Mouse (Mus musculus) ovary, postnatal 36 days (tissue): ENCODE data around the gene Traf3ip1.

Source experiments
- DNase-seq: peaks from one replicate; pipeline ENCODE4 v3.0.0; 2022; ENCODE audit warnings: low spot score, mixed read lengths

Traf3ip1 gene

DNA sequence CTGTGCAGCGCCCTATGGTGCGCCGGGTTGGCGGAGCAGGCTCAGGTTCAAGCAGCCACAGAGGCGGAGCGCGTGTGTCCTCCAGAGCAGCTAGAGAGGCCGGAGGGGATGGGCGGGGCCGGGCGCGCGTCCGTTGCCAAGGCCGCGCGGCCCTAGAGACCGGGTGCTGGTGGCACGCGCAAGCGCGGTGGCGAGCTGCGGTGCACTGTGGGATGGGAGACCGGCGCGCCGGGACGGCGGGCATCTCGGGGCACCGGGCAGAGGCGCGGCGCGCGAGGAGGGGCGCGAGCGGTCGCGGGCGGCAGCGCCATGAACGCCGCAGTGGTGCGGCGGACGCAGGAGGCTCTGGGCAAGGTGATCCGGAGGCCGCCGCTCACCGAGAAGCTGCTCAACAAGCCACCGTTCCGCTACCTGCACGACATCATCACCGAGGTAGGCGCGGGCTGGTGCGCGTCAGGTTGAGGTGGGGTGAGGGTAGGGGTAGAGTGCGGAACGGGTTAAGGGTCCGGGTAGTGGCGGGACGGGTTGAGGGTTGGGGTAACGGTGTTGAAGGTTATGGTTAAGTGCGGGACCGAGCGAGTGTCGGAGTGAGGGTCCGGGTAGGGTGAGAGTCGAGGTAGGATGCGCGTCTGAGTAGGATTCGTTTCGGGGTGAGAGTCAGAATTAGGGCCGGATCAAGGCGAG, at the start of gene Traf3ip1:
TSS of gene Traf3ip1 (plus strand) at position 191 of the 684 bp plus-strand sequence.
- peak; percentile 95 for DNase-seq

DNA sequence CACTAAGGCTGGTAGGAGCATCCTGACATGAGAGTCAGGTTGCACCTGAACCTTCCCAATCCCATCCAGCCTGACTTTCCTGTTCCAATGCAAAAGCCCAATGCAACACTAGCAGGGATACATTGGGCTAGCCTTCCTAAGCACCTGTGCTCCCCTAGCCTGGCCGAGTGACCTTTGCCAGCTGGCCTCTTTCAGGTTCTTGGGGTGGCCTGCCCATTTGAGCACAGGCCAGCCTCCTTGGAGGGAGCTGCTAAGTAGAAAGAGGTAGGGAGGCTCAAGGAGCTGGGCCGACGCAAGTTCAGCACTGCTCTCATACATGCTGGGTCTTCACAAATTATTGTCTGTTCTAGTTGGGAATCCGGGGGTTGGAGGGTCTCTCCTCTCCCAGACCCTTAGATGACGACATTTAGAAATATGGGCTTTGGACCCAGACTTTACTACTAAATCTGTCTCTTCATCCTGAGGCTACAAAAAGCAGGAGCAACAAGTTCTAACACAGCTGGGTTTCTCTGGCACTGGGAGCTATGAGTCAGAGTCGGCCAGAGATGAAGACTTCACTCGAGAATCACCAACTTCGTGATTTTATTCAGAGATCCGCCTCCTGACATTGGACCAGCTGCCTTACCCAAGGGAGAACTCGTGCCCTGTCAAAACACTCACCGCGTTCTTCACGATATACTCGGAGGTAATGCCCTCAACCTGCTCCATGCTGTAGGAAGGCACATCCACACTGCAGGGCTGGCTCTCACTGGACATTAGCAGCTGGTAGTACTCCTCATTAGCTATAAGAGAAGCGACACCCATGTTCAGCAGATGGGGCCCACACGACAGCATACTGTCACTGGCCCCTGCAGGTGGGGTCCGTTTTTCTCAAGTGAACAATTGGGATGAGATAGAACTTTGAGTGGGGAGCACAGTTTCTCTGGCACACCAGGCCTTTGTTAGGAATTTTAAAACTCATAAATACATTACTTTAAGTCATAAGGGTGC, 49.3 kb upstream of the Traf3ip1 start:
- DNase-seq, result no peak

DNA sequence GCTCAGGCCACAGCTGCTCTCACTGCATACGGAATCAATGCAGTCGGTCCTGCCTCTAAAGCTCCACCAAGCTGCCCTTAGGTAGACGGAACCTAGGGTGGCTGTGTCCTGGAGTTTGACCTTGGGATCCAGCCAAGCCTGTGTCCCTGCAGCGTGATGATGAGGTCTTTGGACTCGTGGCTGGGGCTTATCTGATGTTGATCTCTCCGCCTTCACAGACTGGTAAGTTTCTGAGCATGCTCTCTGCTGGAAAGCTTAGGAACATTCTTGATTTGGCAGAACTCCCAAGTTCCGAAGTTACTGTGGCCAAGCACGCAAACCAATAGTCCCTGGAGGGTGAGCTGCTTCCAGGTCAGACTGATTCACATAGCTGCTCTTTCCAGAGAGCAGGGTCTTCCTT, 48.4 kb upstream of the Traf3ip1 start:
- peak; percentile 57 for DNase-seq

DNA sequence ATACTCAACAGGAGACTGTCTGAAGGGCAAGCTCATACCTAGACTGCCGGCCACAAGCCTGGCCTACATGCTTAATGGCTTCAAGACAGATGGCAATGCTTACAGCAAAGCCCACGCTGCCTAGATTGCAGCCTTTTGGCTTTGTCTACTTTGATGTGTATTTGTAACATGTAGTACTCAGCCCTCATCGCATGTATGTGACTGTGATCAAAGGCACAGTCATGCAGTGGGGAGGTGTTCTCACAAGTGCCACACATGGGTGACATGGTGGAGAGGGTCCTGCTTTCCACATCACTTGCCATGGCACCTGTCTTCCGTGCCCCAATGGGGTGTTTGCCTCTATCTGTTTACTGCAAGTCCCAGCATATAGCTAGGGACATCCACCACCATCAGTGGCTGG, 47.9 kb upstream of the Traf3ip1 start:
- no peak for DNase-seq

DNA sequence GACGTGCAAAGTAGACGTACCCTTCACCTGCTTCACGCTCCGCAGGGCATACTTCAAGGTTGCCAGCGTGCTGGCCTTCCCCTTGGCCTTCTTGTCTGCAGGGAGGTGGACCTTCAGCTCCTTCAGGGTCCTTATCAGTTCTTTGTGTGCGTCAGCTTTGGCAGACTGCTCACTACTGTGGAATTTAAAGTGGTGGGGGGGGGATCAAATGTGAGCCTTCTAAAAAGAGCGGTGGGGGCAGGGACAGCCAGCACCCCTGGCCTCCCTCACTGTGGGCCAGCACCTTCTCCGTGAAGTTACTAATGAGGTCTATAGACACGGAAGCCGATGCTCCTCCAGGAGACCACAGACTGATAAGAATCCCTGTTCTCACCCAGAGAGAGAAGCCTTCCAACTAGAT, 45.8 kb upstream of the Traf3ip1 start:
- DNase-seq, result peak; percentile 44

DNA sequence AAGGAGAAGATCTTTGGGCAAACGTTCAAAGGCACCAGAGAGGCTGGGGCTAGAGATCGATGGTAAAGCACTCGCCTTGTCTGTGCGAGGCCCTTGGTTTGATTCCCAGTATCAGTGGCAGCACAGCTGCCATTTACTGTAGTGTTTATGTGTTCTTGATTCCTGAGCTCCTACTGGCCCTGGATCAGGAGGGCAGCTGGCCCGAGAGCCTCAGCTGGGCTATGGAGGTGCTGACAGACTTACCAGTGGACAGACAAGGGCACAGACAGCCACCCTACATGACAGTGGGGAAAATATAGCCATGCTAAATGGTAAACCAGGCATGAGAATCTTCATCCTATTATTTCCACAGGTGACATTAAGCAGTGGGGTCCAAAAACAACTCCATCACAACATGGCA, 43.6 kb upstream of the Traf3ip1 start:
- DNase-seq, result no peak

DNA sequence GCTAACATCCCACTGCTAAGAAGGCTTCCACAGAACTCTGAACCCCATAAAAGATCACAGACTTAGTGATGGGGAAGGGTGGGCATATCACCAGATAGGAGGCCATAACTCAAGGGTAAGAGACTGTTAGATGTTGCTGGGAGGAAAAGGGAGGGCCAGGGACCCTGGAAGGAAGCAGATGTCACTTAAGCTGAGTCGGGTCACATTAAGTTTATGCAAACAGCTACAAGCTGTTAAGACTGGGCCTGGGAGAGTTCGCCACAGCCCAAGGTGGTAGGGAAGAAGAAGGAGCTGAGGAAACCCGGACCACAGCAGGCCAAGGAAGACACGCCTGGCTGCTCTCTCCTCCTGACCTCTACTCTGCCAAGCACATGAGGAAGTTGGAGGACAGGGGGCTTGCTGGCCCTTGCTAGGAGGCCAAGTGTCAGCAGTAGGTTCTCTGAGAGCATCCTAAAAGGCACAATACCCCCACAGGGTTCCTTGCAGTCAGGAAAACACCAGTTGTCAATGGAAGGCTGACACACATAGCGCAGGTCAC, 42.8 kb upstream of the Traf3ip1 start:
- no peak for DNase-seq

DNA sequence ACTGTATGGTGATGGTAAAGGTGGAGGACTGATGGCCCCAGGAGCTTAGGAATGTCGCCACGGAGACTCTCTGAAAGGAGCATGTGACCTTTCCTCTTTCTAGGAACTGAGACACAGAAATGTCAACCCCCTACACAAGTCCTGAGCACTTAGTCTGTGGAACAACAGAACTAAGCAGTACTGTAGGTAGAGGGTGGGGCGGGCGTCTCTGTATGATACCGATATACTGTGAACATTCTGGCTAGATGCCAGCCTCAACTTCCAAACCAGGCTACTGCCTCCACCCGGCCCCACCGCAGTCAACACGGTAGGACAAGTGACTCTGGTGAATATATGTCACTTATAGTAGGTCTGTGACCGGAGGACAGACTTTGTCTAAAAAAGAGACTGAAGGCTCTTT, 40.5 kb upstream of the Traf3ip1 start:
- DNase-seq, result peak; percentile 4

DNA sequence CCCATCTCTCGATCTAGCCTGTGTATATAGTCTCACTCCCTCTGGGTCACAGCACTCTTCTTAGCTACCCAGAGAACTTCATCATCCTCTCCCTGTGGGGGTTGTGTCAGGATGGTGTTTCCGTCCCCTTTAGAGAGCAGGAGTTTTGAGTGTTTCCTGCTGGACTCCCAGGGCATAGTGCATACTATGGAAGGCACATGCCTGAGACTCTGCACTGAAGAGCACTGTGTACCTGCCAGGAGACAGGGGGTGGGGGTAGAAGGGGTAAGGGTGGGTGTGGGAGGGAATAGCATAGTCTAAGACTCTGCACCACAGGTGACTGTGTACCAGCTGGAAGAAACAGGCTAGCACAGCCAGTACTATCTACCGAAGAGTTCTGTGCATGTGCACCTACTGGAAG, 40.1 kb upstream of the Traf3ip1 start:
- peak; percentile 2 for DNase-seq

DNA sequence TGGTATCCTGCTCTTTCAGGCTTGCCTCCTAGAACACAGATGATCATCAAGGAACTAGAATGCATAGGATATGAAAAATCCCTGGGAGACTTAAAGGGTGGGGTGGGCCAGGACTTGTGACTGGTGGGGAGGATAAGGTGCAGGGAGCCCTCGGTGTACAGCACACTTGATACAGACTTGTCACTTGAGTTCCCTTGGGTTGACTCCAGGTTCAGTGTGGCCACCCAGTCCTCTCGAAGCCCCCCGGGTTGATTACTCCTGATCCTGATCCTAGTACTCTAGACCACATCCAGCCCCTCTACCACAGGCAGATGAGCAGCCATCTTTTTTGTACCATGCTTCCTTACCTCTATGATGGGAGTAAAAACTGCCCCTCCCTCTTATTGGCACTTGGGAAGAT, 39.5 kb upstream of the Traf3ip1 start:
- DNase-seq, result peak; percentile 2

DNA sequence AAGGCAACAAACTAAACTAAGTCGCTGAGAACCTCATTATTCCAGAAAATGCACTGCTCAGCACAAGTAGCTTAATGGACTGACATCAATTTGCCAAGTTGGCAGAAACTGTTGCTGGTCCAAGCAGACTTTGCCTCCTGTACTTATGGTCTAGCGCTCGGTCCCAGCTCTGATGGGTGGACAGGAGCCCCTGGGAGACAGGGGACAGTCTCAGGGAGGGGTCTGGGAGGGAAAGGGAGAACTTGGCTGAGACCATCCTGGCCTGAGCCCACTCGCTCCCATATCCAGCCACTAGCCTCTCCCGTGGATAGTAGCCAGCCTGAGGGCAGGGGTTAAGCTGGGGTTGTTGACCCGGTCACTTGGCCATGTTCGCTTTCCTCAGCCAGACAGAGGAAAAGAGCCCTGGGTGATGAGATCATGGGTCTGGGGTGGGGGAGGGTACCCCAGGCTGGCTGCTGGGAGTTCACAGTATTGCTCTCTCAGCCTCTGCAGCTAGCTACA, 38.7 kb upstream of the Traf3ip1 start:
- DNase-seq, result peak; percentile 54

DNA sequence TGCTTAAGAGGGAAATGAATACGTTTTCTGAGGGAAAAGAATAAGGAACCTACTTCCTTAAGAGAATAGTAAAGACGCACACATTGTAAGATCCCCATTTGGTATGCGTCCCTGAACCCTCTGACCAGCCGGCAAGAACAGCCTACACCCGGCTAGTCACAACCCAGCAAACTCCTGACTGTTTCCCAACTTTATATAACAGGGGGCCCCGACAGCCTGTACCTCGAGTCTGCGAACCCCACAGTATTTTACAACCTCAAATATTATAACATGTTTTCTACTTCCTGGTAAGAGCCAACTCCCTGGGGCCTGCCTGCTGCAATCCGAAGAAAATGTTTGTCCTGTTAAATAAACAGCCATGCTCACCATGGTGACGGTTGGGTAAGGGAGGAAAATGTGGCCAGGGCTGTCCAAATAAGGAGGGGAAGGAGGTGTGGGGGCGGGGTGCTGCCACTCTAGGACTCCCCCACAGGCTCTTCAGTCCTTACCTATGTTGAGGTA, 38.1 kb upstream of the Traf3ip1 start:
- DNase-seq, result peak; percentile 63

DNA sequence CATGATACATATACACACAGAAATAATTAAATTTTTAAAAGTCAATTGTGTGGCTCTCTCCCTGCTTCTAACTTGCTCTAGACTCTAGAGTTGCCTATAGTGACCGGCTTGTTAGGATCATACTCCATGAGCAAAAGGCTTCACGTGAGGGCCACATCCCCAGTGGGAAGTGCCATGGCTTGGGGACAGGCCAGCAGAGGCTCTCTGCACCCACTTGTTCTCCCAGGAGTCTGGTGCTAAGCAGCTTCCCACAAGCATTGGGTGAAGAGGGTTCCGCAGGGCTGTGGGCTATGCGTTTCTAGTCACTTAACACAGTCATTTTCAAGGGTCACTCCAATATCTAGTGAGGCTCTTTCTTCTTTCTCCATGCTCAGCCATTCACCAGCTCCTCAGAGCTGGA, 37.3 kb upstream of the Traf3ip1 start:
- no peak for DNase-seq

DNA sequence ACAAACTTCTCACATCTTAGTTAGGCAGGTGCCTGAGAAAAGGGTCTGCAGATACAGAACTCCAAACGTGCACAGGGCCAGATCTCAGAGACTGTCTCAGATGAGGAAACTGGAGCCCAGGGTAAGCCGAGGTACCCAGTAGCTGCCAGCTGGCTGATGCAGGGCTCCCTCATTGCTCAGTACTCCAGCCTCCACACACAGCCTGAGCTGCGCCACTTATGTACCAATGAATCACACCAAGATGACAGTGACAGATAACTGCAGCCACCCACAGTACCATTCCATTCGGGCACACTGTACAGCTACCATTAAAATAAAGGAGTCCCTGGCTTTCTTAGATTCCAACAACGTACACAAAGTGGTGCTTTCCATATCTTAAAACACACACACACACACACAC, 36.7 kb upstream of the Traf3ip1 start:
- DNase-seq, result no peak

DNA sequence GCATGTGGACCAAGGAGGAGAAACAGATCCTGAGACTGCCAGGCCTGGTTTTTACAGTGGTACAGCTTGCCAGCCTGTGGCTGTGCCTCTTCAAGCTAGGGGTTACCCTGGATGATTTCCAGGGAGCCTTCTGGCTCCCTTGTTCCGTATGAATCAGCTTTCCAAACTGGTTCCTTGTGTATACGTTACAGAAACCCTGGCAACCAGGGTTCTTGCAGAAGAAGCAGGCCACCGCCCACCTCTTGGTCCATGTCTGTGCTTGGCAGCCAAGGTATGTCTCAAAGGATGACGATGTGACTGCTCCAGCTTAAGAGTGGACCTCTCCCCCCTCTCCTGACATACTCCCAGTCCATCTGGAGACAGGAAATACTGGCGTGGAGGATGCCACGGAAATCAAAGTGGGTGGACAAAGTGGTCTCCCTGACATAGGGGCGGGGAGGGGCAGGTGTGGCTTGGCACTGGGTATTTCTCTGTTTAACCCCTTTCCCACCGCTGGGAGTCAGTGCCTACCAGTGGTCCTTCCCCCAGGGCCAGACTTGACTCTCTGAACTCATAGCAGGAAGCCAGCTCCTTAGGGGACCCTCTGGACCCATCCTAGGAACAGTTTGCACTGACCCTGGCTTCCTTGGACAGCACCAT, 36.1 kb upstream of the Traf3ip1 start:
- DNase-seq, result no peak

DNA sequence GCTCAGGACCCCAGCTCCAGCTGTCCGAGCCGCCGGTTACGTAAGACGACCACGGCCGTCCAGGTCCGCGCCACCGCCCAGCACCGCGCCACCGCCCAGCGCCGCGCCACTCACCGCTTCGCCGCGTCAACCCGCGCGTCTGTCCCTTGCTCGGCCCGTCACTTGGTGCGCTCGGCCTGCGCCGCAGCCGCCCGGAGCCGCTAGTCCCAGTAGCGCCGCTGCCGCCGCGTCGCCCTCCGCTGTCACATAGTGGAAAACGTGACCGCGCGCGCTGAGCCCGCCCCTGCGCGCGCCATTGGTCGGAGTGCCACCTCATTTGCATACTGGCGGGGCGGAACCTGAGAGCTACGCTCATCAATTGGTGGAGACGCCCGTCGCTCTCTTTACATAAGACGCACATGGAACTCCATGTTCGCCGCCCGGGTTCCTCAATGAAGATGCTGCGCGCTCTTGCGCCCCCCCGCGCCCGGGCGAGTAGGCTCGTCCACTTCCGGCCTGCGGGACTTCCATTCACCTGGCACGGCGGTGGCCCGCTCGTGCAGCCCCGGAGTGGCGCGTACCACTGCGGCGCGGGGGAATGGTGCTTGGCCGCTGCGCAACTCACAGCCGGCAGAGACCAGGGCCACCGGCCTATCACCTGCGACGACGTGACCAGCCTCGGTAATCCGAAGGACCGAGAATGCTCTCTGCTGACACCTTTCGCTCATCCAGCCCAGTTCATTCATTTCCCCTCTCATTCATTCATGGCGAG, 35.2 kb upstream of the Traf3ip1 start, which contains the start of gene Per2:
TSS of gene Per2 (minus strand) at position 266 of the 751 bp plus-strand sequence.
- DNase-seq, result peak; percentile 97

DNA sequence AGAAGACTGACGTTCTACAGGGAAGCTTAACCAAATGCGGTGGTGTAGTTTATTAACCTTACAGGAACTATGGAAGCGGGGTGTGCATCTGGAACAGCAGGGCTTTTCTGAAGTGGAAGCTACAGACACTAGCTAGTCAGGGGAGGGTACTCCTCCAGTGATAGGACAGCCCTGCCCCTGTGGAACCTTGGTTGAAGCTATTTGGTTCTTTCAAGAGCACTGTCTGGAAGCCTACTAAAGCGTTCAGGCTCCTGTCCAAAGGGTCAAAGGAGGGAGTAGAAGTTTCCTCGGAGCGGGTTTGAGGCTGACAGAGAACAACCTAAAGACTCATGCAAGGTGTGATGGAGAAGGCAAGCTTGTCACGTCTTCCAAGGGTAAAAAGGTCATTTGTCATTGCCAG, 34.4 kb upstream of the Traf3ip1 start:
- no peak for DNase-seq

DNA sequence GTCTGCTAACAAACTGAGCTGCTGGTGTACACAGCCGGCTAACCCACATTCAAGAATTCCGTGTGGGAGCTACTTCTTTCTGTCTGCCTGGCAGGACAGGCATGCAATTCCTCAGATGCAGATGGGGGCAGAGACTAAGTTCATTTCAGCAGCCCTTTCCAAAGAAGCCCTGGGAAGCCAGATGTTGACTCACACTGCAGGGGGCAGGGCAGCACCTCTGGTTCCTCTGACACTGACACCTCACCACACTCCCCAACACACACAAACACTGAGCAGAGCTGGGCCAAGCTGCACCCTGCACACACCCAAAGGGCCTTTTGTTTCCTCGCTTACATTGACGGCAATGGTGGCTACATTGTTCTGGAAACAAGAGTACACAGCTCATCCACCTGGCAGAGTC, 33.9 kb upstream of the Traf3ip1 start:
- no peak for DNase-seq

DNA sequence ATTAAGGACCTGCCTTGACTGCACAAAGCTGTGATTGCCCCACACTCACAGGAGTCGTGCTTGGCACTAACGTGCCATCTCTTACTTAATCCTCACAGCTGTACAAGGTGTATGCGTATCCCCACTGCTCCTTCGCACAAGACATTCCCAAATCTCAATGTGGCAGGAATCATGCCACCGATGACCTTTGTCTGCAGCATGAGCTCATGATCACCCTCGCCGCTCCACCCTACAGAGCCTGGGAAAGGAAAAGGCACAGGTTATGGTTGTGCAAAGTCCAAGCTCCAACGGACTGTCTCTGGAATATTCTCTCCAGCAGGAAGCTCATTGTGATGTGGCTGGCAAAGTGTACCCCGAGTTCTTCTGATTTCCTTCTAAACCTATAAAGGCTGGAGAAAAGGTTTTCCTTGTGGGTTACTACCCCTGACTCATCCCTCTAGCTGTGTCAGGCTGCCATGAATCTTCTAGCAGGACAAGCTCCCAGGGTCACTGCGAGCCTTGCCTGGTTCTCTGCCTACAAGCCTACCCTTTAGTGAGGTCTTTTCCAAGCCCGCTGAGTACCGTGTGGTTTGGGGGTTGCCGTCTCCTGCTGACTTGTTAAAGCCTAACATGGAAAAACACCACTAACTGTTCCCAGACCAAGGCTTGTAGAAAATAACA, 31.0 kb upstream of the Traf3ip1 start:
- DNase-seq, result no peak

DNA sequence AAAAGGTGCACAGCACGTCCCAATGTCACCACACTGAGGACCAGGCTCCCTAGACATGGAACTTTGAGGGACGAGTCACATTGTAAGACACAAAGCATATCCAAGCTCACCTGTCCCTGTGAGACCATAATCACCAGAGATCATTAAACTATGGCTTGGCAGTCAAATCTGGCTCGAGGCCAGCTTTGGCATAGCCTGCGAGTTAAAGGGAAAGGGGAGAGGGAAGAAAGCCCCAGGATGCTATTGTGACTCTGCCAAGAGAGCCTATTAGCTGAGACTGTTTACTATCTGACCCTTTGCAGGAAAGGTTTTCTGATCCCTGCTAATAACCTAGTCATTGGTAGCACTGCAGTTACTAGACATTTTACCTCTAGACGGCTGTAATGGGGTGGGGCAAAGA, 30.0 kb upstream of the Traf3ip1 start:
- no peak for DNase-seq

DNA sequence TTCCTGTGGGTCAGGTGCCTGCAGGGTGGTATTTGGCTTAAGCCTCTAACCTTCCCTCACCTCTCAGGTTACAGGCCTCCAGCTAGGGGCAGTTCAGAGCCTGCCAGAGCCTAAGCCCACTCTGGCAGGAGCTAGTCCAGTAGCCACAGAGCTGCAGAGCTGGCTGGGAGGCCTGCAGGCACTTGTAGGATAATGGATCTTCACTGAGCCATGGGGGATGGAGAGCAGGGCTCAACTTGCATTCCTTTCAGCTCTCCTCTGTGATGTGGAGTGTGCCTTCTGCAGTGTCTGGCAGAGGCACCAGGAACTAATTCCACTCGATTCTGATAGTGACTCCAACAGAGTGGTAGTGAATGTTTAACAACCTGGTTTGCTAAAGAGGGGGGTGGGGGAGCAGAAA, 29.2 kb upstream of the Traf3ip1 start:
- DNase-seq, result no peak
